Mouse (Mus musculus) lung, postnatal 14 days (tissue): ENCODE measurements at regions not wholly inside any gene's neighbourhood (a gene's known extent, or its start where the extent isn't known, plus 50 kb on each side); places are given as distances from the start of the nearest gene placed in this dataset.

Source experiments
- DNase-seq: peaks from one replicate; pipeline ENCODE4 v3.0.0; 2021

- peak; percentile 7 for DNase-seq
Observed at GRCm38 (mm10) chr9:41545776-41546175, 384.3 kb upstream of the Ubash3b start.

- no peak for DNase-seq
Observed at GRCm38 (mm10) chr9:41542511-41542910, 381.0 kb upstream of the Ubash3b start.

GRCm38 (mm10) chr9:41541327-41541726 lies 379.8 kb upstream of the Ubash3b start:
- DNase-seq, result no peak

GRCm38 (mm10) chr9:41532786-41533185 lies 371.3 kb upstream of the Ubash3b start:
- no peak for DNase-seq

- DNase-seq, result no peak
Observed at GRCm38 (mm10) chr9:41532290-41532689, 370.8 kb upstream of the Ubash3b start.

GRCm38 (mm10) chr9:41531596-41531995 lies 370.1 kb upstream of the Ubash3b start:
- no peak for DNase-seq

GRCm38 (mm10) chr9:41526126-41526525 lies 364.6 kb upstream of the Ubash3b start:
- DNase-seq, result peak; percentile 17

GRCm38 (mm10) chr9:41525534-41525933 lies 364.0 kb upstream of the Ubash3b start:
- DNase-seq, result no peak

- DNase-seq, result no peak
Observed at GRCm38 (mm10) chr9:41524591-41524990, 363.1 kb upstream of the Ubash3b start.

GRCm38 (mm10) chr9:41523969-41524368 lies 362.5 kb upstream of the Ubash3b start:
- no peak for DNase-seq

- DNase-seq, result no peak
Observed at GRCm38 (mm10) chr9:41522302-41522701, 360.8 kb upstream of the Ubash3b start.

- no peak for DNase-seq
Observed at GRCm38 (mm10) chr9:41517787-41518186, 356.3 kb upstream of the Ubash3b start.

GRCm38 (mm10) chr9:41517053-41517696 lies 355.7 kb upstream of the Ubash3b start:
- DNase-seq, result no peak

- DNase-seq, result no peak
Observed at GRCm38 (mm10) chr9:41515192-41515591, 353.7 kb upstream of the Ubash3b start.

GRCm38 (mm10) chr9:41513701-41514100 lies 352.2 kb upstream of the Ubash3b start:
- no peak for DNase-seq

GRCm38 (mm10) chr9:41509597-41509996 lies 348.1 kb upstream of the Ubash3b start:
- DNase-seq, result no peak

GRCm38 (mm10) chr9:41508746-41509145 lies 347.2 kb upstream of the Ubash3b start:
- DNase-seq, result no peak

- DNase-seq, result no peak
Observed at GRCm38 (mm10) chr9:41498326-41498725, 336.8 kb upstream of the Ubash3b start.

- no peak for DNase-seq
Observed at GRCm38 (mm10) chr9:41490112-41490511, 328.6 kb upstream of the Ubash3b start.

GRCm38 (mm10) chr9:41488046-41488445 lies 326.5 kb upstream of the Ubash3b start:
- DNase-seq, result no peak

- no peak for DNase-seq
Observed at GRCm38 (mm10) chr9:41483218-41483617, 321.7 kb upstream of the Ubash3b start.

GRCm38 (mm10) chr9:41481611-41482266 lies 320.2 kb upstream of the Ubash3b start:
- DNase-seq, result no peak

- DNase-seq, result no peak
Observed at GRCm38 (mm10) chr9:41479854-41480749, 318.6 kb upstream of the Ubash3b start.

GRCm38 (mm10) chr9:41479085-41479484 lies 317.6 kb upstream of the Ubash3b start:
- no peak for DNase-seq
